Mouse (Mus musculus) olfactory bulb, adult 2 months (tissue): Measurements from ENCODE around the gene Prkag3.

Experiments used
- CTCF ChIP-seq: fragments of 200-500 bp; IDR thresholded peaks from 2 replicates; pipeline ENCODE4 v1.5.1; 2012; ENCODE audit warnings: low read depth, mild to moderate bottlenecking, low read length, moderate library complexity; ENCODE audit not compliant: insufficient read depth
- POLR2A ChIP-seq: fragments of 200-500 bp; IDR thresholded peaks from 2 replicates; pipeline ENCODE4 v1.6.1; 2012; ENCODE audit warnings: mild to moderate bottlenecking, low read depth, low read length, moderate library complexity; ENCODE audit not compliant: insufficient read depth

- TF ChIP-seq CTCF (no peak), POLR2A (no peak)
Observed at GRCm38 (mm10) chr1:74750683-74751082, 1.7 kb upstream of the Prkag3 start.
